Mouse (Mus musculus) brain, embryonic 18.5 days (tissue): ENCODE measurements around the gene Senp5.
A peak's percentile ranks its signal among the peaks of the same experiment; 100 is the strongest.

Experiments
- DNase-seq: peaks from one replicate; pipeline ENCODE4 v3.0.0-alpha.2; 2012; ENCODE audit warnings: low read depth, low spot score

Gene Senp5

GRCm38 (mm10) chr16:31940586-31940985 is 62.5 kb downstream of the Senp5 start:
- DNase-seq: no peak

- no peak for DNase-seq
Observed at GRCm38 (mm10) chr16:31938856-31939255, 64.2 kb downstream of the Senp5 start.

- DNase-seq: no peak
Observed at GRCm38 (mm10) chr16:31936568-31936967, 66.5 kb downstream of the Senp5 start.

GRCm38 (mm10) chr16:31935091-31935979 is 67.8 kb downstream of the Senp5 start:
- no peak for DNase-seq

- no peak for DNase-seq
Observed at GRCm38 (mm10) chr16:31934550-31935010, 68.5 kb downstream of the Senp5 start.

- no peak for DNase-seq
Observed at GRCm38 (mm10) chr16:31933751-31934549, 69.1 kb downstream of the Senp5 start, which contains the start of gene Pigz. Pigz (plus strand) TSS chr16:31933851.

- DNase-seq: peak; percentile 94
Observed at GRCm38 (mm10) chr16:31932840-31933697, 70.0 kb downstream of the Senp5 start.

- no peak for DNase-seq
Observed at GRCm38 (mm10) chr16:31932255-31932654, 70.8 kb downstream of the Senp5 start.

- no peak for DNase-seq
Observed at GRCm38 (mm10) chr16:31931330-31931729, 71.8 kb downstream of the Senp5 start.

GRCm38 (mm10) chr16:31927412-31927811 is 75.7 kb downstream of the Senp5 start:
- DNase-seq: no peak

- no peak for DNase-seq
Observed at GRCm38 (mm10) chr16:31926547-31927182, 76.4 kb downstream of the Senp5 start.

GRCm38 (mm10) chr16:31926091-31926490 is 77.0 kb downstream of the Senp5 start:
- DNase-seq: no peak

- DNase-seq: no peak
Observed at GRCm38 (mm10) chr16:31924368-31924767, 78.7 kb downstream of the Senp5 start.

GRCm38 (mm10) chr16:31918248-31918724 is 84.8 kb downstream of the Senp5 start:
- peak; percentile 74 for DNase-seq

GRCm38 (mm10) chr16:31917776-31918175 is 85.3 kb downstream of the Senp5 start:
- no peak for DNase-seq

GRCm38 (mm10) chr16:31910281-31910847 is 92.7 kb downstream of the Senp5 start:
- DNase-seq: no peak
